Comparison of ENCODE assay signal across 18 mouse cellular contexts in the genomic region with DNA sequence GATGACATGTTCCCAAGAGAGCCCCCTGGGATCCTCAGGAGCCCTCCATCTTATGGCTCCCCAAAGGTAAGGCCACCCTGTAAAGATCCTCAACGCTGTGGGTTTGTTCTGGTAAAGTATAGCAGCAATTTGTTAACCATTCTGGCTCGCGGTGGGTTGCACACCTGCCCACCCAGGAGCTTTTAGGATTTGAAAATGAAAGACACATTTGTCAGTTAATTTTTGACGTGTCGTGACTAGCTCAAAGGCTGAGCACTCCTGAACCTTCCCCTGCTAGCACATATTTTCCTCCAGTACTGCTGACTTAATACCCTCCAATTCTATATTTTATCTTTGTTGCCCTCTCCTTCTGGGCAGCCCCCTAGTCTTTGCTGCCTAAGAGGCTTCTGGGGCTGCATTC. TPM values are rescaled to one million over a fixed set of nuclear protein-coding genes. Genes with fewer than 3 reads are reported as not detected.
"Had no signal": no experiment of that assay in that cellular context is flagged by ENCODE, and none has a peak within 500 bp of the region (broad histone marks: within the 10 kb centered on the region; RNA-seq: fewer than 3 reads in every experiment).

No protein-coding gene starts in this region.

- H3K9ac ChIP-seq: liver, embryonic 15.5 days; liver, postnatal 0 days; lung, embryonic 15.5 days; midbrain, embryonic 13.5 days; midbrain, embryonic 15.5 days; neural tube, embryonic 12.5 days had no signal

- H3K4me3 ChIP-seq: liver, embryonic 15.5 days; lung, embryonic 15.5 days; megakaryocyte, embryonic 14.5 days; midbrain, embryonic 13.5 days; midbrain, embryonic 15.5 days; neural tube, embryonic 12.5 days had no signal

- H3K4me1 ChIP-seq: midbrain, embryonic 13.5 days; midbrain, embryonic 15.5 days had no signal

- H3K27me3 ChIP-seq: liver, embryonic 15.5 days; lung, embryonic 15.5 days; midbrain, embryonic 13.5 days; midbrain, embryonic 15.5 days; neural tube, embryonic 12.5 days had no signal

- DNase-seq: liver, postnatal 0 days; lung, adult 2 months; lung, postnatal 14 days; lung, postnatal 4 days; right cerebral cortex, postnatal 25 days; right cerebral cortex, postnatal 4 days; spleen, adult 18-20 months; thymus, adult 18-20 months; thymus, postnatal 14 days; thymus, postnatal 36 days had no signal

- H3K9me3 ChIP-seq: liver, embryonic 15.5 days; lung, embryonic 15.5 days; midbrain, embryonic 13.5 days; midbrain, embryonic 15.5 days; neural tube, embryonic 12.5 days had no signal

- H3K36me3 ChIP-seq: liver, embryonic 15.5 days; lung, embryonic 15.5 days; midbrain, embryonic 13.5 days; midbrain, embryonic 15.5 days; neural tube, embryonic 12.5 days had no signal

- H3K27ac ChIP-seq: liver, embryonic 15.5 days; lung, embryonic 15.5 days; midbrain, embryonic 13.5 days; midbrain, embryonic 15.5 days; neural tube, embryonic 12.5 days had no signal

- H3K4me2 ChIP-seq: liver, embryonic 15.5 days; lung, embryonic 15.5 days; midbrain, embryonic 11.5 days; midbrain, embryonic 13.5 days; midbrain, embryonic 15.5 days; neural tube, embryonic 12.5 days had no signal

RNA-seq across cellular contexts. Expression of a gene that starts 50.8 kb away (rescaled TPM):
- total RNA-seq: neutrophil, adult 5-6 weeks had no signal
